Mouse (Mus musculus): ENCODE measurements at regions not wholly inside any gene's neighbourhood (a gene's known extent, or its start where the extent isn't known, plus 50 kb on each side); places are given as distances from the start of the nearest gene placed in this dataset.

- no peaks in the 10 kb centered on the region for H3K9me3 ChIP-seq
- 43% methylated on average over 11 of the region's 11 CpGs for WGBS
- no peaks in the 10 kb centered on the region for H3K36me3 ChIP-seq
- H3K9ac ChIP-seq, result no peak overlapping the region
- H3K4me3 ChIP-seq, result no peak overlapping the region
- no peak overlapping the region for H3K4me2 ChIP-seq (replicated peaks)
- peaks cover 3% of the 10 kb centered on the region; the same call in 1 of the 2 replicates for H3K4me1 ChIP-seq
- no peak for ATAC-seq (ENCODE audit: insufficient number of reproducible peaks, insufficient read depth, low FRiP score, low TSS enrichment)
- no peaks in the 10 kb centered on the region for H3K27me3 ChIP-seq
- no peak overlapping the region for H3K27ac ChIP-seq
Observed at GRCm38 (mm10) chr1:63819536-63820254, 50.6 kb upstream of the 4933402D24Rik start.
